Mouse (Mus musculus): Measurements from ENCODE around the gene Batf2. TPM values are rescaled to one million over a fixed set of nuclear protein-coding genes. Genes with fewer than 3 reads are reported as not detected.
"Not testable (repeated sequence)": the region's sequence is repeated elsewhere in the genome, so short reads cannot be mapped to it uniquely, and the experiment has no call there.

Batf2 gene
- polyA plus RNA-seq, 1 experiment from 2014 or later = 0.18 TPM

GRCm38 (mm10) chr19:6132171-6132827 is 8.5 kb upstream of the Batf2 start:
- Histone ChIP-seq H3K36me3 (ENCODE audit: insufficient read depth) (peaks cover 29% of the 10 kb centered on the region), H3K4me3 (ENCODE audit: low read depth, low read length) (no peak overlapping the region), H3K9ac (no peak overlapping the region), H3K9me3 (ENCODE audit: low read depth, low read length) (no peaks in the 10 kb centered on the region), H3K4me1 (ENCODE audit: insufficient read depth) (peaks cover 3% of the 10 kb centered on the region; the same call in 1 of the 2 replicates), H3K4me2 (no peak overlapping the region), H3K27me3 (ENCODE audit: insufficient read depth, low read length) (no peaks in the 10 kb centered on the region), H3K27ac (ENCODE audit: low read depth) (no peak overlapping the region)
- TF ChIP-seq CTCF (IDR thresholded peaks at IDR 0.05; ENCODE audit: low read depth) = no peak
- DNase-seq (no peak), ATAC-seq (ENCODE audit: insufficient read depth) (no peak)
- WGBS = 84% methylated on average over 7 of the region's 7 CpGs

DNA sequence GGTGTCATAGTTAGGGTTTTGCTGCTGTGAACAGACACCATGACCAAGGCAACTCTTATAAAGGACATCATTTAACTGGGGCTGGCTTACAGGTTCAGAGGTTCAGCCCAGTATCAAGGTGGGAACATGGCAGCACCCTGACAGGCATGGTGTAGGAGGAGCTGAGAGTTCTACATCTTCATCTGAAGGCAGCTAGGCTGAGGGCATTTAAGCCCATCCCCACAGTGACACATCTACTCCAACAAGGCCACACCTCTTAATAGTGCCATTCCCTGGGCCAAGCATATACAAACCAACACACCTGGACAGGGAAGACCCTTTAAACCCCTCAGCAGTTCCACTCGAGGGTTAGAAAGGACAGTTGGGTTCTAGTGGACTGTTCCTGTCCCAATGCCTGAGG is 7.6 kb upstream of the Batf2 start:
- not testable (repeated sequence) for DNase-seq; H3K4me1 ChIP-seq (ENCODE audit: insufficient read depth); H3K27ac ChIP-seq (ENCODE audit: low read depth); H3K4me2 ChIP-seq; H3K9me3 ChIP-seq (ENCODE audit: low read depth, low read length); ATAC-seq (ENCODE audit: insufficient read depth); H3K9ac ChIP-seq; H3K27me3 ChIP-seq (ENCODE audit: insufficient read depth, low read length); H3K4me3 ChIP-seq (ENCODE audit: low read depth, low read length)
- 29% methylated on average over 1 of the region's 1 CpGs for WGBS
- peaks cover 34% of the 10 kb centered on the region for H3K36me3 ChIP-seq (ENCODE audit: insufficient read depth)

GRCm38 (mm10) chr19:6136397-6136796 is 4.4 kb upstream of the Batf2 start:
- Histone ChIP-seq H3K9ac (no peak overlapping the region), H3K4me1 (ENCODE audit: insufficient read depth) (peaks cover 4% of the 10 kb centered on the region; the same call in 1 of the 2 replicates), H3K27ac (ENCODE audit: low read depth) (no peak overlapping the region), H3K36me3 (ENCODE audit: insufficient read depth) (peaks cover 34% of the 10 kb centered on the region), H3K27me3 (ENCODE audit: insufficient read depth, low read length) (no peaks in the 10 kb centered on the region), H3K9me3 (ENCODE audit: low read depth, low read length) (no peaks in the 10 kb centered on the region), H3K4me2 (no peak overlapping the region), H3K4me3 (ENCODE audit: low read depth, low read length) (no peak overlapping the region)
- no peak for DNase-seq
- no peak for TF ChIP-seq CTCF (IDR thresholded peaks at IDR 0.05; ENCODE audit: low read depth)
- no peak for ATAC-seq (ENCODE audit: insufficient read depth)
- WGBS = 80% methylated on average over 3 of the region's 3 CpGs

GRCm38 (mm10) chr19:6139701-6140100 is 1.1 kb upstream of the Batf2 start:
- TF ChIP-seq CTCF (IDR thresholded peaks at IDR 0.05; ENCODE audit: low read depth) = no peak
- Histone ChIP-seq H3K4me3 (ENCODE audit: low read depth, low read length) (peak overlapping the region; percentile 74), H3K9me3 (ENCODE audit: low read depth, low read length) (no peaks in the 10 kb centered on the region), H3K9ac (peak overlapping the region; percentile 83), H3K27ac (ENCODE audit: low read depth) (no peak overlapping the region), H3K4me1 (ENCODE audit: insufficient read depth) (peaks cover 7% of the 10 kb centered on the region; the same call in 1 of the 2 replicates), H3K4me2 (peak overlapping the region; percentile 82), H3K36me3 (ENCODE audit: insufficient read depth) (peaks cover 28% of the 10 kb centered on the region), H3K27me3 (ENCODE audit: insufficient read depth, low read length) (no peaks in the 10 kb centered on the region)
- WGBS = 97% methylated on average over 6 of the region's 6 CpGs
- no peak for DNase-seq
- no peak for ATAC-seq (ENCODE audit: insufficient read depth)

DNA sequence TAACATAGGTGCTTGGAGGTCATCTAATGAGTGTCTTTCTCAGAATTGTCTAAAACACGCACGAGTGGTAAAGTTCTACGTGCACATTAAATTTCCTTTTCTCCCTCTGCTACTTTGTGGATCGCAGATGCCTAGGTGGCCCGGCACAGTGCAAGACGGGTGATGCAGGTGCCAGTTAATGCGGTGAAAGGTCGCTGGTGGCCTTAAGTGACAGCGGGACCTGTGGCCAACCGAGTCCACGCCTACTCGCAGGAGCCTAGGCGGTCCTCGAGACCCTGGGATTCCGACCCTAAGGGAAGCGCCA is 457 bp upstream of the Batf2 start:
- Histone ChIP-seq H3K27me3 (ENCODE audit: insufficient read depth, low read length) (no peaks in the 10 kb centered on the region), H3K9me3 (ENCODE audit: low read depth, low read length) (no peaks in the 10 kb centered on the region), H3K4me3 (ENCODE audit: low read depth, low read length) (peak overlapping the region; percentile 74), H3K9ac (peak overlapping the region; percentile 83), H3K4me2 (peak overlapping the region; percentile 82), H3K36me3 (ENCODE audit: insufficient read depth) (peaks cover 22% of the 10 kb centered on the region; the same call in 1 of the 2 replicates), H3K27ac (ENCODE audit: low read depth) (peak overlapping the region; percentile 97), H3K4me1 (ENCODE audit: insufficient read depth) (peaks cover 7% of the 10 kb centered on the region; the same call in 1 of the 2 replicates)
- 5% methylated on average over 16 of the region's 16 CpGs for WGBS
- no peak for ATAC-seq (ENCODE audit: insufficient read depth)
- no peak for TF ChIP-seq CTCF (IDR thresholded peaks at IDR 0.05; ENCODE audit: low read depth)
- no peak for DNase-seq

GRCm38 (mm10) chr19:6141394-6141749 is 589 bp downstream of the Batf2 start, which contains the start of gene Arl2:
Arl2 (minus strand) TSS chr19:6141548.
- Histone ChIP-seq H3K4me1 (ENCODE audit: insufficient read depth) (peaks cover 7% of the 10 kb centered on the region; the same call in 1 of the 2 replicates), H3K36me3 (ENCODE audit: insufficient read depth) (peaks cover 12% of the 10 kb centered on the region; the same call in 1 of the 2 replicates), H3K27ac (ENCODE audit: low read depth) (peak within 1 kb of the TSS; percentile 97), H3K9ac (peak within 1 kb of the TSS; percentile 83), H3K27me3 (ENCODE audit: insufficient read depth, low read length) (no peaks in the 10 kb centered on the region), H3K4me3 (ENCODE audit: low read depth, low read length) (peak within 1 kb of the TSS; percentile 74), H3K4me2 (peak within 1 kb of the TSS; percentile 82), H3K9me3 (ENCODE audit: low read depth, low read length) (no peaks in the 10 kb centered on the region)
- DNase-seq (peak; percentile 96), ATAC-seq (ENCODE audit: insufficient read depth) (peak; percentile 78)
- under 1% methylated on average over 15 of the region's 15 CpGs for WGBS
- TF ChIP-seq CTCF (IDR thresholded peaks at IDR 0.05; ENCODE audit: low read depth) = peak; percentile 57

DNA sequence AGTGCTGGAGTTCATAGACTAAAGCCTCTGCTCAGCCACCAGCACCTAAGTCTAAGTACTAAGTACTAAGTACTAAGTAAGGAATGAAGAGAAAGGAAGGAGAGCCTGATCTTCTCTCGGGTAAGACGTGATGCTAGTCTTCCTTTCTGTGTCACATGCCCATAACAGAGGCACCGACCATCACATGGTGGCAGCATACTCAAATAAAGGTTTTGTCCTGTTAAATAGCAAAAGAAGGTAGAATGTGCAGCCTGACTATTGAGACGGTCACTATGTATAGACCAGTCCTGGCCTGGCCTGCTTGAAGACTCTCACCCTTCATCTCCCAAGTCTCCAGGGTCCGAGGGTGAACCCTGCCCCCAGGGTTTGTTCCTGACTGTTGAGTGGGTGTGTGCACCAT is 4.1 kb downstream of the Batf2 start:
- no peak for TF ChIP-seq CTCF (IDR thresholded peaks at IDR 0.05; ENCODE audit: low read depth)
- 65% methylated on average over 5 of the region's 5 CpGs for WGBS
- ATAC-seq (ENCODE audit: insufficient read depth) (no peak), DNase-seq (no peak)
- Histone ChIP-seq H3K4me1 (ENCODE audit: insufficient read depth) (peaks cover 6% of the 10 kb centered on the region; the same call in 1 of the 2 replicates), H3K9me3 (ENCODE audit: low read depth, low read length) (no peaks in the 10 kb centered on the region), H3K27me3 (ENCODE audit: insufficient read depth, low read length) (no peaks in the 10 kb centered on the region), H3K36me3 (ENCODE audit: insufficient read depth) (no peaks in the 10 kb centered on the region), H3K9ac (no peak overlapping the region), H3K27ac (ENCODE audit: low read depth) (no peak overlapping the region), H3K4me2 (no peak overlapping the region), H3K4me3 (ENCODE audit: low read depth, low read length) (no peak overlapping the region)

All from lung, embryonic 14.5 days (tissue).